Mouse (Mus musculus) embryonic fibroblast, embryonic 13.5 days (primary cell): Measurements from ENCODE around the gene Zbtb49.

ENCODE experiments used
- CTCF ChIP-seq: IDR thresholded peaks from 2 replicates; pipeline ENCODE4 v1.5.1; 2011; ENCODE audit warnings: mild to moderate bottlenecking, control low read depth, low read length, moderate library complexity, borderline replicate concordance; ENCODE audit not compliant: insufficient read depth
- POLR2A ChIP-seq: IDR thresholded peaks from 2 replicates; pipeline ENCODE4 v1.6.1; 2011; ENCODE audit warnings: low read depth, mild to moderate bottlenecking, control low read depth, low read length, moderate library complexity

DNA sequence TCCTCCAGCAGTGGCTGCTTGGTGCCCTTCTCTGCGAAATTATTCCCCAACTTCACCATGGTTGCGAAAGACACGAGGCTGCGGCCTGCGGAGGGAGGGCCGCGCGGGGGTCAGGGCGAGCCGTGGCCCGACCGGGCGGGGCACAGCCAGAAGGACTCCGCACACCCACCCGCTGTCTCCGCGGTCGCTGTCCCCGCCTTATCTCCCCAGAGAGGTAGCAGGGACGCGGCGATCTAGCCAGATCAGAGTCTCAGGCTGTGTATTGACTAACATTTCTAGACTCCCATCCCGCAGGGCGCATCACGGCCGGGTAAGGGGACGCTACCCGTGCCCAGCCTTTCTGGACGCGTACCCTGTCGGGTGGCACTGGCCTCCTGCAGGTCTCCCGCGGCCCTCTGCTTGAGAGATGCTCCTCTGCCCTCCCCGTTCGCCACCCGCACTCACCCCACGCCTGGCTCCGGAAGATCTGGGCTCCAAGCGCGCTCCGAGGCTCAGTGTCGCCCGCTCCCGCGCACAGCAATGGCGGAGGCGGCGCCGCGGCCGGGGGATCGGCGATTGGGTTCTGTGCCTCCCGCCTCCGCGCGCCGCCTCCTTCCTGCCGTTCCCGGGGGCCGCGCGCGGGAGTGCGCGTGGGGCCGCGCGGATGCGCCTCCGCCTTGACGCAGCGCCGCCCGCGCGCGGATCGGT is 61.2 kb downstream of the Zbtb49 start:
- TF ChIP-seq CTCF, result no peak
- TF ChIP-seq POLR2A, result peak; percentile 48
